Mouse (Mus musculus) hindbrain, postnatal 0 days (tissue): ENCODE measurements around the gene Itpkb. TPM values are rescaled to one million over a fixed set of nuclear protein-coding genes. Genes with fewer than 3 reads are reported as not detected.

Experiments used
- ATAC-seq: fragments of 200-750 bp; cut with Nextera tagmentation; 2 replicates; pipeline ENCODE4 v1.8.0; 2017; ENCODE audit warnings: mild to moderate bottlenecking, moderate TSS enrichment, moderate library complexity
- DNase-seq: peaks from one replicate; pipeline ENCODE4 v3.0.0-alpha.2; 2015; ENCODE audit warnings: low spot score
- H3K27ac ChIP-seq: fragments of 300-500 bp; sonication (generic); 2 replicates; pipeline ENCODE4 v1.5.1; 2014; ENCODE audit warnings: mild to moderate bottlenecking
- H3K27me3 ChIP-seq: fragments of 300-500 bp; sonication (generic); 2 replicates; pipeline ENCODE4 v1.6.1; 2014; ENCODE audit warnings: low read length, mixed read lengths; ENCODE audit not compliant: insufficient read depth
- H3K36me3 ChIP-seq: fragments of 300-500 bp; sonication (generic); 2 replicates; pipeline ENCODE4 v1.6.1; 2014; ENCODE audit warnings: low read length, mixed read lengths; ENCODE audit not compliant: insufficient read depth
- H3K4me1 ChIP-seq: fragments of 300-500 bp; sonication (generic); 2 replicates; pipeline ENCODE4 v1.6.1; 2014; ENCODE audit warnings: antibody characterized with exemption, low read length, mixed read lengths; ENCODE audit not compliant: insufficient read depth
- H3K4me2 ChIP-seq: fragments of 300-500 bp; sonication (generic); 2 replicates; pipeline ENCODE4 v1.6.1; 2014; ENCODE audit warnings: low read depth, mild to moderate bottlenecking, low read length, moderate library complexity, mixed read lengths
- H3K4me3 ChIP-seq: fragments of 300-500 bp; sonication (generic); 2 replicates; pipeline ENCODE4 v1.5.1; 2014; ENCODE audit warnings: low read length
- H3K9ac ChIP-seq: fragments of 300-500 bp; sonication (generic); replicated peaks from 2 replicates; pipeline ENCODE4 v1.6.1; 2014; ENCODE audit warnings: mild to moderate bottlenecking, low read length, moderate library complexity, mixed read lengths
- H3K9me3 ChIP-seq: fragments of 300-500 bp; sonication (generic); 2 replicates; pipeline ENCODE4 v1.6.1; 2016; ENCODE audit warnings: low read length, mixed read lengths
- CTCF ChIP-seq: IDR thresholded peaks from 2 replicates; pipeline ENCODE4 v1.5.1; 2016; ENCODE audit warnings: antibody characterized with exemption, control low read depth, low read depth
- WGBS: fragments of 180-500 bp; shearing (Covaris S2); extraction: QIAGEN DNeasy Blood & Tissue Kit; methylation state at CpG from one replicate; pipeline ENCODE4 v1.1.7; 2014; 5-methylcytosine and 5-hydroxymethylcytosine counted together
- polyA plus RNA-seq: library from polyadenylated mRNA; unstranded; fragments of >200 nt; fragmentation: Nextera tagmentation; extraction: Ambion mirVana; gene quantifications from 2 replicates; pipeline ENCODE4 v1.2.1, GENCODE M21; 2015
- total RNA-seq: library from RNA; depleted of rRNA; stranded (reverse); fragments of >200 nt; gene quantifications from 2 replicates; pipeline ENCODE4 v1.2.3, GENCODE M21; 2014

Itpkb gene
- total and polyA plus RNA-seq, 2 experiments from 2014 or later, result 4.1 to 19.0 TPM

DNA sequence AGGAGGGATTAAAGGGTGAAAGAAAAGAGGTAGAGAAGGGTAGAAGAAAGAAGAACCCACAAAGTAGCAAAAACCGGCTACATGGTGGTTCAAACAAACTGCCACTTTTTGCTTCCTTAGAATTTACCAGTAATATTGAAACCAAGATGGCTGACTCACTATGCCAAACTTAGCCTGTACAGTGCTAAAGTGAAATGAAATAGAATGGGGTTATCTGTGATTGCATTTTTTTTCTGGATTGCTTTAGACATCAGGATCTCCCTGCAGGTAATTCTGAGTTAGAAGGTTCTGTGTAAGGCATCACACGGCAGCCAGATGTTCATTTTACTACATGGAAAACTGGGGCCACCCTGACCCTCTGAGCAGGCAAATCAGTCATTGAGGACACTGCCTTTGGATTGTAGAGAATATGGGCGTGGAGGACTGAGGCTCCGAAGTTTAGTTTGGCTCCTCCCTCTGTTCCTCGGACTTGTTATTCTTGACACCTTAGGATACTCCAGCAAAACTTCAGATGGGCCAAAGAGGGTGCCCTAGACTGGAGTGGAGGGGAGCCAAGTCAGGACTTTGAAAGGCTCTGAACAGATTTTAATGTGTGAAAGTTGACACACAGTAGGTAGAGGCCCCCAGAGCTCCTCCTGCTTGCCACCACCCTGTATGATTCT lies 62.0 kb downstream of the Itpkb start:
- H3K27me3 ChIP-seq, result no peaks in the 10 kb centered on the region
- ATAC-seq, result no peak
- no peak overlapping the region for H3K9ac ChIP-seq
- DNase-seq, result no peak
- H3K4me3 ChIP-seq, result no peak overlapping the region
- peaks cover 5% of the 10 kb centered on the region; the same call in 1 of the 2 replicates for H3K4me1 ChIP-seq
- no peaks in the 10 kb centered on the region for H3K36me3 ChIP-seq
- WGBS, result 91% methylated on average over 5 of the region's 5 CpGs
- no peak for TF ChIP-seq CTCF
- H3K27ac ChIP-seq, result peak overlapping the region; percentile 70; the same call in 1 of the 2 replicates
- no peak overlapping the region for H3K4me2 ChIP-seq
- H3K9me3 ChIP-seq, result no peaks in the 10 kb centered on the region

DNA sequence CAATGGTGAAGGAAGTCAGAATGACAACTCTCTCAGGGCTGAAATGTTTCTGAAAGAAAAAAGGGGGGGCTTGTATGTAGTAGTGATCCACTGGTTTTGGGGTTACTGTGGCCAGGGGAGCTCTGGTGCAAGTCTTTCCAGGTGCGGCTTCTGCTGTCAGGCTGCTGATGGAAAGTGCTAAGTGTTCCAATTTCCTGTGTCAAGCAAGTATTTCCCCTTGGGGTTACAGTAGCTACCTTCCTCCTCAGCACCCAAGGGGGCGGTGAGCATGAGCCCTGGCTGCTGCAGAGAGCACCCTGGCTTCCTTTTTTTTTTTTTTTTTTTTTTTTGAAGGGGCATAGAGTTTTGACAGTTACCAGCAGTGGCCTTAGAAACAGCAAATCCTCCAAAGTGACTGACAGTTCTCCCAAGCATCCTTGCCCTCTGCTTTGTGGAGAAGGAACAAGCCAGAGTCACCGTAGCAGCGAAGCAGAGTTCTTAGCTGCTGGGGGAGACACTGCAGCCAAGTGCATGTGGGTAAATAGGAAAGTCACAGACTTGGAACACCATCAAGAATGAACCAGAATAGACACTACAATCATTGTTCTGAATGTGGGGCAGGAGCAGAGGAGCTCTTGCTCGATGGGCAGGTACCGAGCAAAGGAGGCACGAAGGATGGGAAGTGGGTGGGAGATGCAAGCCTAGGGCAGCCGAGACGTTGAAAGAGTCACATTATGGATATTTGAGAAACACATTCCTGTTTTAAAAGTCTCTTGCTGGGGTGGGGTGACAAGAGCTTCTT lies 62.9 kb downstream of the Itpkb start:
- Histone ChIP-seq H3K36me3 (no peaks in the 10 kb centered on the region), H3K4me1 (peaks cover 4% of the 10 kb centered on the region; the same call in 1 of the 2 replicates), H3K4me2 (no peak overlapping the region), H3K9me3 (no peaks in the 10 kb centered on the region), H3K27ac (peak overlapping the region; percentile 70), H3K27me3 (no peaks in the 10 kb centered on the region), H3K4me3 (no peak overlapping the region), H3K9ac (no peak overlapping the region)
- DNase-seq (peak; percentile 62), ATAC-seq (peak; percentile 70)
- no peak for TF ChIP-seq CTCF
- WGBS, result 51% methylated on average over 9 of the region's 9 CpGs

DNA sequence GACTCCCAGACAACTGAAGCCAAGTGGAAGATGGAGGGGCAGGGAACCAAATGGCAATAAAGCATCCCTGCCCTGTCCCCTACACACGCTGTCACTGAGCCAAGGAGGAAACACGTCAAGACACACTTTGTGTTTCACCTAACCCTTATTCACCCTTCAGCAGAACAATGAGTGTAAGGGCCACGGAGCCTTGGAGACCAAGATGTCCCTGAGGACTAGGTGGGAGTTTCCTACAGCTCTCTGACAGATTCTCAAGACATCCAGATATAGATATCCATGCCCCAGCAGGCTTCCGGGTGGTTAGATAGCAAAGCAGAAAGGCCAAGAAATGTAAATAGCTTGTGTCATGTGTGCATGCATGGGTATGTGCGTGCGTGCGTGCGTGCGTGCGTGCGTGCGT lies 63.6 kb downstream of the Itpkb start:
- H3K4me1 ChIP-seq, result no peaks in the 10 kb centered on the region; the same call in 1 of the 2 replicates
- H3K4me2 ChIP-seq, result no peak overlapping the region
- H3K27ac ChIP-seq, result peak overlapping the region; percentile 70; the same call in 1 of the 2 replicates
- ATAC-seq, result no peak
- no peaks in the 10 kb centered on the region for H3K9me3 ChIP-seq
- TF ChIP-seq CTCF, result no peak
- DNase-seq, result no peak
- 81% methylated on average over 12 of the region's 12 CpGs for WGBS
- H3K9ac ChIP-seq, result no peak overlapping the region
- H3K27me3 ChIP-seq, result no peaks in the 10 kb centered on the region
- H3K4me3 ChIP-seq, result no peak overlapping the region
- H3K36me3 ChIP-seq, result no peaks in the 10 kb centered on the region

- WGBS, result 72% methylated on average over 5 of the region's 5 CpGs
- Histone ChIP-seq H3K4me3 (no peak overlapping the region), H3K4me2 (no peak overlapping the region), H3K9me3 (no peaks in the 10 kb centered on the region), H3K27ac (no peak overlapping the region), H3K4me1 (no peaks in the 10 kb centered on the region; the same call in 1 of the 2 replicates), H3K9ac (no peak overlapping the region), H3K36me3 (no peaks in the 10 kb centered on the region), H3K27me3 (no peaks in the 10 kb centered on the region)
- TF ChIP-seq CTCF, result no peak
- ATAC-seq, result no peak
- no peak for DNase-seq
These were observed 67.4 kb downstream of the Itpkb start for GRCm38 (mm10) chr1:180397734-180398133.

GRCm38 (mm10) chr1:180398446-180398845 lies 68.2 kb downstream of the Itpkb start:
- Histone ChIP-seq H3K27ac (no peak overlapping the region), H3K4me1 (no peaks in the 10 kb centered on the region; the same call in 1 of the 2 replicates), H3K4me2 (no peak overlapping the region), H3K36me3 (no peaks in the 10 kb centered on the region), H3K4me3 (no peak overlapping the region), H3K9me3 (no peaks in the 10 kb centered on the region), H3K9ac (no peak overlapping the region), H3K27me3 (no peaks in the 10 kb centered on the region)
- no peak for ATAC-seq
- no peak for TF ChIP-seq CTCF
- 75% methylated on average over 3 of the region's 3 CpGs for WGBS
- no peak for DNase-seq

DNA sequence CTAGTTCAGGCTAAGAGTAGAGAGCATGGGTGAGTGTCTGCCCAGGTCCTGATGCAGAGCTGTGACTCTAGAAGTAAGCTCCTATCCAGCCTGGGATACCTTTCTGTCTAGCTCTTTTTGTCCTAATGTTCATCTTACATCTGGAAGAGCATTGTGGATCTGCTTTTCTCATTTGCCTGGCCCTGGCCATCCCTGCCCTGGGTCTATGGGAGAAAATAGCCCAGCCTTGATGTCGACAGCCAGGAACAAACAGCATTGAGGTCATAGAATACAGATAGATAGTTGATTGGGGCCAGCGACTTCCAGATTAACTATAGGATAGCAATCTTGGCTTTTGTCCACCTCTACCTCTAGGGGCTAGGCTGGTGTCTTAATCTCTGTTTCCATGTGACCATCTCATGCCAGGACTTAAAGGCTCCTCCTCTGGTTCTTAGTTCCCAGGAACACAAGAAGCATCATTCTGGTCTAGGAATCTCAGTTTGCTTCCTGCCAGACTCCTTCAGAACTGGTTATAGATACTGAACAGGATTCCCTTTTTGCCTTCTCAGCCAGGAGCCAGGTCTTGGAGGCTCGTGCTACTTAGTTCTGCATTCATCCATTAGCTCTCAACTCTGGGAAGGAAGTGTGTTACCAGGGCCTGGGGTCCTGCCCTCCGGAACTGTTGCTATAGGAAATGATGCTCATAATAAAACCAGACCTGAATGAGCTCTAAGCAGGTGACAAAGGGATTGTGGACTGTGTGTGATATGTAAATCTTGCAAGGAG lies 70.6 kb downstream of the Itpkb start:
- H3K4me1 ChIP-seq, result no peaks in the 10 kb centered on the region
- no peak for DNase-seq
- no peaks in the 10 kb centered on the region for H3K36me3 ChIP-seq
- H3K27me3 ChIP-seq, result no peaks in the 10 kb centered on the region
- H3K4me2 ChIP-seq, result no peak overlapping the region
- ATAC-seq, result no peak
- no peaks in the 10 kb centered on the region for H3K9me3 ChIP-seq
- no peak overlapping the region for H3K27ac ChIP-seq
- no peak overlapping the region for H3K9ac ChIP-seq
- H3K4me3 ChIP-seq, result no peak overlapping the region
- 72% methylated on average over 4 of the region's 4 CpGs for WGBS
- TF ChIP-seq CTCF, result no peak
